8 mouse cellular contexts compared by ENCODE assay signal in the genomic region with DNA sequence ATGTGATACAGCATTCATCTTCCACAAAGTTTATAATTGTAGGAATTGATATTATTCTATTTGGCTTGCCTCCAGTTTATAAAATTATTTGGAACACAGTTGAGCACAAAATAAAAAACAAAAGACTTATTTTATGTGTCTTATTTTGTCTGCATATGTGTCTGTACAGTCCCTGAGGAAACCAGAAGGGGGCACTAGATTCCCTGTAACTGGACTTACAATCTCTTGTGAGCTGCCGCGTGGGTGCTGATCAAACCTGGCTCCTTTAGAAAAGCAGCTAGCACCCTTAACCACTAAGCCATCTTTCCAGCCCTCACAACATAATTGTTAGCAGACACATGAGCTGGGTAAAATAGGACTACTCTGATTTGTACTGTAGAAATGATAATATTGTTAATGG. TPM values are rescaled to one million over a fixed set of nuclear protein-coding genes. Genes with fewer than 3 reads are reported as not detected.
DNase-seq lines count a peak whose midpoint lies in the region; ATAC-seq and TF ChIP-seq lines count a peak whose summit lies in the region.

No protein-coding gene starts in this region.

- no peak for ATAC-seq in kidney, embryonic 14.5 days (ENCODE audit: low FRiP score, low TSS enrichment)
- peak; percentile 56; the same call in 1 of the 2 replicates for ATAC-seq in liver, postnatal 0 days
- no peak for ATAC-seq in erythroid progenitor cell, adult 5-6 weeks (replicated peaks; ENCODE audit: low FRiP score, poor library complexity, severe bottlenecking)
- no peak for ATAC-seq in erythroblast, adult 5-6 weeks (replicated peaks; ENCODE audit: low FRiP score, poor library complexity, severe bottlenecking)

- no peak for TF ChIP-seq POLR2A in kidney, adult 2 months (IDR thresholded peaks at IDR 0.05; ENCODE audit: low read depth, low read length)
- TF ChIP-seq POLR2A in CH12.LX (IDR thresholded peaks at IDR 0.05; ENCODE audit: low read depth, low read length), result no peak

- no peak overlapping the region for H3K27ac ChIP-seq in kidney, adult 2 months (ENCODE audit: insufficient read depth, low read depth, low read length)
- H3K27ac ChIP-seq in kidney, embryonic 14.5 days (ENCODE audit: low read depth, low read length), result no peak overlapping the region
- H3K27ac ChIP-seq in CH12.LX (ENCODE audit: insufficient read depth, low read depth), result no peak overlapping the region
- no peak overlapping the region for H3K27ac ChIP-seq in liver, postnatal 0 days (ENCODE audit: low read depth)

- DNase-seq in kidney, adult 2 months, result peak; percentile 45
- DNase-seq in CH12.LX (ENCODE audit: extremely low read depth), result peak; percentile 51
- peak; percentile 27 to 78 for DNase-seq in adrenal gland, adult (ENCODE audit: inconsistent age in 2 of 2, low spot score in 1 of 2)
- DNase-seq in embryo, embryonic 11 days, result peak; percentile 41
- peak; percentile 41 for DNase-seq in liver, postnatal 0 days

- no peak overlapping the region for H3K4me2 ChIP-seq in kidney, embryonic 14.5 days (replicated peaks; ENCODE audit: low read depth, low read length)
- H3K4me2 ChIP-seq in CH12.LX (ENCODE audit: insufficient read depth, low read depth, poor library complexity, severe bottlenecking), result no peak overlapping the region
- no peak overlapping the region for H3K4me2 ChIP-seq in liver, postnatal 0 days (ENCODE audit: low read depth, low read length)

- TF ChIP-seq EP300 in CH12.LX (IDR thresholded peaks at IDR 0.05; ENCODE audit: low read length), result no peak
- no peak for TF ChIP-seq EP300 in liver, postnatal 0 days (IDR thresholded peaks at IDR 0.05; ENCODE audit: low read depth)

- no peak overlapping the region for H3K4me3 ChIP-seq in kidney, adult 2 months (ENCODE audit: insufficient read depth, low read depth, low read length)
- no peak overlapping the region for H3K4me3 ChIP-seq in kidney, embryonic 14.5 days (ENCODE audit: low read length)
- H3K4me3 ChIP-seq in CH12.LX (replicated peaks in 1 of 3; ENCODE audit: low read depth in 2 of 3, low read length in 2 of 3, poor library complexity in 1 of 3), result no peak overlapping the region
- H3K4me3 ChIP-seq in liver, postnatal 0 days (ENCODE audit: low read depth, low read length), result no peak overlapping the region

- H3K4me1 ChIP-seq in kidney, adult 2 months (ENCODE audit: control insufficient read depth, insufficient read depth, low read length), result no peaks in the 10 kb centered on the region; the same call in 1 of the 2 replicates
- no peaks in the 10 kb centered on the region for H3K4me1 ChIP-seq in kidney, embryonic 14.5 days (ENCODE audit: control insufficient read depth, insufficient read depth, low read length)
- H3K4me1 ChIP-seq in CH12.LX (ENCODE audit: control insufficient read depth in 1 of 2, insufficient read depth in 2 of 2), result no peaks in the 10 kb centered on the region
- H3K4me1 ChIP-seq in liver, postnatal 0 days (ENCODE audit: insufficient read depth), result 0 out of 2 replicates have a peak, but pooled peaks cover 2% of the 10 kb centered on the region

- dilution Hi-C loops in CH12.LX (cut with MboI; ENCODE audit: extremely low pct_ligation_motif_present, extremely low pct_unique_long_range_greater_than_20kb, low sequenced_read_pairs), result no loop called here

- peak; percentile 45 for TF ChIP-seq CTCF in kidney, adult 2 months (conservative IDR thresholded peaks at IDR 0.05; ENCODE audit: insufficient read depth, insufficient read length, low read depth, low read length)
- TF ChIP-seq CTCF in CH12.LX (conservative IDR thresholded peaks at IDR 0.05 in 1 of 2, IDR thresholded peaks at IDR 0.05 in 1 of 2; ENCODE audit: low read depth in 2 of 2, low read length in 2 of 2), result peak in 1 of 2 experiments; percentile 66; a peak in 2 of 4 replicates
- TF ChIP-seq CTCF in liver, postnatal 0 days (IDR thresholded peaks at IDR 0.05; ENCODE audit: low read depth), result peak; percentile 68

- no peaks in the 10 kb centered on the region for H3K27me3 ChIP-seq in kidney, adult 2 months (replicated peaks; ENCODE audit: control insufficient read depth, insufficient read depth, low read length)
- H3K27me3 ChIP-seq in kidney, embryonic 14.5 days (ENCODE audit: control insufficient read depth, insufficient read depth, low read length), result no peaks in the 10 kb centered on the region
- no peaks in the 10 kb centered on the region for H3K27me3 ChIP-seq in CH12.LX (replicated peaks)
- no peaks in the 10 kb centered on the region for H3K27me3 ChIP-seq in liver, postnatal 0 days (ENCODE audit: insufficient read depth, low read length)

- peak; percentile 58 for TF ChIP-seq RAD21 in CH12.LX (IDR thresholded peaks at IDR 0.05; ENCODE audit: low read depth, low read length)

- no peak overlapping the region for H3K9ac ChIP-seq in kidney, embryonic 14.5 days (ENCODE audit: low read depth, low read length)
- no peak overlapping the region for H3K9ac ChIP-seq in CH12.LX (ENCODE audit: insufficient read depth, low read depth)
- H3K9ac ChIP-seq in liver, postnatal 0 days (replicated peaks), result no peak overlapping the region

- H3K9me3 ChIP-seq in kidney, embryonic 14.5 days (ENCODE audit: control insufficient read depth, low read length), result no peaks in the 10 kb centered on the region
- no peaks in the 10 kb centered on the region for H3K9me3 ChIP-seq in CH12.LX (replicated peaks; ENCODE audit: low read length)
- no peaks in the 10 kb centered on the region for H3K9me3 ChIP-seq in liver, postnatal 0 days (ENCODE audit: low read length)

- no peaks in the 10 kb centered on the region for H3K36me3 ChIP-seq in kidney, adult 2 months (ENCODE audit: control insufficient read depth, insufficient read depth, low read length)
- no peaks in the 10 kb centered on the region for H3K36me3 ChIP-seq in kidney, embryonic 14.5 days (ENCODE audit: control insufficient read depth, insufficient read depth, low read length)
- H3K36me3 ChIP-seq in CH12.LX (replicated peaks in 1 of 2; ENCODE audit: control insufficient read depth in 1 of 2, insufficient read depth in 1 of 2, low read length in 1 of 2), result no peaks in the 10 kb centered on the region
- H3K36me3 ChIP-seq in liver, postnatal 0 days (replicated peaks; ENCODE audit: insufficient read depth, low read length), result no peaks in the 10 kb centered on the region

- 11% methylated on average over 2 of the region's 2 CpGs for WGBS in kidney, adult 2 months
- WGBS in kidney, embryonic 14.5 days, result 50% methylated on average over 2 of the region's 2 CpGs
- 45% methylated on average over 2 of the region's 2 CpGs for WGBS in liver, postnatal 0 days (ENCODE audit: insufficient replicate concordance)

- in situ Hi-C loops in CH12.LX (cut with MboI; ENCODE audit: low pct_ligation_motif_present, low pct_unique_long_range_greater_than_20kb, low sequenced_read_pairs), result loop anchor here (25.0 kb wide), 1 partner anchor 218 kb away; the partner anchor contains the start of gene Gm648

- H3K79me2 ChIP-seq in CH12.LX (replicated peaks; ENCODE audit: control insufficient read depth, extremely low read depth, insufficient read depth, poor library complexity, severe bottlenecking), result no peaks in the 10 kb centered on the region

TF ChIP-seq in CH12.LX, 34 proteins besides CTCF, POLR2A, EP300 and RAD21:
- TF ChIP-seq JUND (conservative IDR thresholded peaks at IDR 0.05; ENCODE audit: low read depth, low read length) (no peak), ZKSCAN1 (IDR thresholded peaks at IDR 0.05; ENCODE audit: borderline replicate concordance, low read depth, low read length) (no peak), SMC3 (IDR thresholded peaks at IDR 0.05; ENCODE audit: low read depth, low read length) (peak; percentile 60), CHD1 (IDR thresholded peaks at IDR 0.05; ENCODE audit: low read depth, low read length) (no peak), MYC (IDR thresholded peaks at IDR 0.05; ENCODE audit: low read depth, low read length) (peak; percentile 51; the same call in 1 of the 2 replicates)

RNA-seq across cellular contexts. Expression of gene Fhl1, which starts 24.1 kb away (rescaled TPM):
- polyA plus RNA-seq in kidney, adult 2 months (2012; rRNA removed), result 155 and 165 TPM in 2 replicates
- 47.4 and 60.3 TPM in 2 replicates for polyA plus RNA-seq in kidney, embryonic 14.5 days (2014; fragmentation: Nextera tagmentation; extraction: Ambion mirVana)
- not detected in 2 replicates for total RNA-seq in CH12.LX (2012; rRNA removed)
- total RNA-seq in CH12.LX (2014; rRNA removed), result not detected in 2 replicates
- not detected in 2 replicates for polyA plus RNA-seq in CH12.LX (2012; ENCODE audit: insufficient read length, low read depth)
- polyA plus RNA-seq in liver, postnatal 0 days (2015; fragmentation: Nextera tagmentation; extraction: Ambion mirVana), result 14.8 and 25.2 TPM in 2 replicates
- total RNA-seq in erythroid progenitor cell, adult 5-6 weeks (2015; ENCODE audit: low replicate concordance), result 4.2 TPM in 1 of 2 replicates, not detected in the other
- total RNA-seq in erythroid progenitor cell, adult 5-6 weeks (2017; ENCODE audit: low replicate concordance), result 1.5 TPM in 1 of 2 replicates, not detected in the other
- not detected in 2 replicates for total RNA-seq in erythroblast, adult 5-6 weeks (2015; ENCODE audit: low replicate concordance)
- total RNA-seq in erythroblast, adult 5-6 weeks (2017; ENCODE audit: low replicate concordance), result 0.34 TPM in 1 of 2 replicates, not detected in the other

Comparison
In these comparisons a context has a peak if more than half of its experiments do, and no peak if none do; other contexts are left out.
1. RNA of gene Fhl1, which starts 24.1 kb away (polyA plus RNA-seq): 155 to 165 TPM in kidney, adult 2 months, 47.4 to 60.3 TPM in kidney, embryonic 14.5 days and 14.8 to 25.2 TPM in liver, postnatal 0 days; not detected in CH12.LX; every median in the first group is over 10 times any median in the second.
2. Peak in every context shown above with its lines, with median percentiles within 50 percentile points of each other: DNase-seq.